In genomic region chr11:20522750-20523149, GRCm38 (mm10) we compare ENCODE assay signal across 18 mouse cellular contexts.
"Had no signal": no experiment of that assay in that cellular context is flagged by ENCODE, and none has a peak within 500 bp of the region (broad histone marks: within the 10 kb centered on the region; RNA-seq: fewer than 3 reads in every experiment).

No protein-coding gene starts in this region.

- ATAC-seq: intestine, embryonic 15.5 days; liver, postnatal 0 days had no signal

- H3K27ac ChIP-seq: intestine, embryonic 15.5 days; limb, embryonic 12.5 days; limb, embryonic 15.5 days; liver, embryonic 14.5 days; lung, embryonic 15.5 days had no signal

- H3K9ac ChIP-seq: intestine, embryonic 15.5 days; limb, embryonic 12.5 days; limb, embryonic 15.5 days; liver, embryonic 14.5 days; liver, postnatal 0 days; lung, embryonic 15.5 days had no signal

- H3K4me3 ChIP-seq: intestine, embryonic 15.5 days; limb, embryonic 12.5 days; limb, embryonic 15.5 days; lung, embryonic 15.5 days had no signal

- DNase-seq: kidney, adult 18-20 months; kidney, adult 9 months; kidney, postnatal 36 days; left cerebral cortex, postnatal 4 days; liver, postnatal 0 days; lung, postnatal 14 days; lung, postnatal 4 days; midbrain, embryonic 14.5 days; right cerebral cortex, postnatal 25 days; thymus, adult 2 months; thymus, postnatal 14 days; thymus, postnatal 4 days had no signal

- H3K4me2 ChIP-seq: intestine, embryonic 15.5 days; limb, embryonic 12.5 days; limb, embryonic 15.5 days; liver, embryonic 11.5 days; lung, embryonic 15.5 days had no signal

- H3K4me1 ChIP-seq: intestine, embryonic 15.5 days; limb, embryonic 12.5 days; limb, embryonic 15.5 days; lung, embryonic 15.5 days had no signal

- H3K9me3 ChIP-seq: intestine, embryonic 15.5 days; limb, embryonic 12.5 days; limb, embryonic 15.5 days; lung, embryonic 15.5 days had no signal

- H3K27me3 ChIP-seq: intestine, embryonic 15.5 days; limb, embryonic 12.5 days; limb, embryonic 15.5 days; lung, embryonic 15.5 days had no signal

- H3K36me3 ChIP-seq: intestine, embryonic 15.5 days; limb, embryonic 12.5 days; limb, embryonic 15.5 days; lung, embryonic 15.5 days had no signal
